Mouse (Mus musculus): ENCODE results near the gene Gimap8.

DNA sequence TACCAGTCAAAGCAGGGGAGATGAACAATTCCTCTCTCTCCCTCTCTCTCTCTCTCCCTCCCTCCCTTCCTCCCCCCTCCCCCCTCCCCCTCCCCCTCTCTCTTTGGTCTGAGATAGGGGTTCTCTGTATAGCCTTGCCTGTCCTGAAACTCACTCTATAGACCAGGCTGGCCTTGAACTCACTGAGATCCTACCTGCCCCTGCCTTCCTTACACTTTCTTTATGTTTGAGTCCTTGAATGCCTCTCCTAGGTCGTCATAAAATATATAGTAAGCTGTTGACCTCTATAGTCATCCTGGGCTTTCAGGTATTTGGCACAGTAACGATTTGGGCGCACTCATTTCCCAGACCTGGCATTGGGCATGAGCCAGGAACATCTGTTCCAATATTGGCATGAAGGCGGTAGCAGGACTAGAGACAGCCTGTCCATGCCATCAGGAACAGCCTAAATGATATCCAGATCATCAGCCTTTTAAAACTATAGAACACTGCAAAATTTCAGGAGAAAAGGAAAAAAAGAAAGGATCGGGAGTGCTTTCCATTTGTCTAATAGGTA lies 29.9 kb downstream of the Gimap8 start:
- TF ChIP-seq GATA1 (IDR thresholded peaks at IDR 0.05; ENCODE audit: borderline replicate concordance, low read length): no peak
- TF ChIP-seq FLI1 (IDR thresholded peaks at IDR 0.05; ENCODE audit: low read length): no peak

Measured in megakaryocyte, embryonic 14.5 days (primary cell).